Mouse (Mus musculus): ENCODE measurements at regions not wholly inside any gene's neighbourhood (a gene's known extent, or its start where the extent isn't known, plus 50 kb on each side); places are given as distances from the start of the nearest gene placed in this dataset.
A peak's percentile ranks its signal among the peaks of the same experiment; 100 is the strongest.

- H3K27me3 ChIP-seq = peaks cover 43% of the 10 kb centered on the region
- no peak overlapping the region for H3K9ac ChIP-seq
- ATAC-seq = peak; percentile 94
- WGBS = 4% methylated on average over 12 of the region's 12 CpGs
- H3K4me2 ChIP-seq = no peak overlapping the region
- no peak overlapping the region for H3K4me3 ChIP-seq
- no peaks in the 10 kb centered on the region for H3K9me3 ChIP-seq (replicated peaks)
- peak overlapping the region; percentile 57 for H3K27ac ChIP-seq
- H3K36me3 ChIP-seq (ENCODE audit: poor library complexity, severe bottlenecking) = no peaks in the 10 kb centered on the region
- H3K4me1 ChIP-seq = peaks cover 39% of the 10 kb centered on the region
These were observed 132.0 kb upstream of the Zdhhc25 start for GRCm38 (mm10) chr15:88468107-88468506.

DNA sequence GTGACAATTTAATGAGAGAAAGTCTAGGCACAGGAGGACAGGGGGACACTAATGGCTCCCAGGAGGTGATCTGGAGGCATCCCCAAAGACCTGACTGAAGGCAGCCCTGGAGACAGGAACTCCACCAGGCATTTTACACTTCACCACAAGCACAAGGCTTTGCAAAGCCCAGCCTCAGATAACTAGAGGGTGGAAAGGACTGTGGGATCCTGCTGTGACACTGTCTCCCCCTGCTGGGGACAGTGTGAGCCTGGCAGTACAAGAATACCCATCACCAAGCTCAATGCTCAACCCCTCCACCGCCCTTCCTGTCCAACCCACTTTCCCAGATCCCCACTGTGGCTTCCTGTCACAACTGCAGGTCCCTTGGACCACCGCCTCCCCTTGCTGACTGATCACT is 131.3 kb upstream of the Zdhhc25 start:
- Histone ChIP-seq H3K9me3 (replicated peaks) (no peaks in the 10 kb centered on the region), H3K4me3 (no peak overlapping the region), H3K27ac (peak overlapping the region; percentile 6; the same call in 1 of the 2 replicates), H3K4me2 (no peak overlapping the region), H3K27me3 (peaks cover 43% of the 10 kb centered on the region), H3K36me3 (ENCODE audit: poor library complexity, severe bottlenecking) (no peaks in the 10 kb centered on the region), H3K9ac (no peak overlapping the region), H3K4me1 (peaks cover 43% of the 10 kb centered on the region)
- ATAC-seq = peak; percentile 80
- 35% methylated on average over 2 of the region's 2 CpGs for WGBS

- Histone ChIP-seq H3K36me3 (ENCODE audit: poor library complexity, severe bottlenecking) (no peaks in the 10 kb centered on the region), H3K4me3 (no peak overlapping the region), H3K9me3 (replicated peaks) (no peaks in the 10 kb centered on the region), H3K9ac (no peak overlapping the region), H3K27me3 (peaks cover 48% of the 10 kb centered on the region), H3K4me1 (peaks cover 43% of the 10 kb centered on the region), H3K4me2 (no peak overlapping the region), H3K27ac (no peak overlapping the region)
- WGBS = 76% methylated on average over 15 of the region's 15 CpGs
- peak; percentile 46 for ATAC-seq
These were observed 130.3 kb upstream of the Zdhhc25 start for GRCm38 (mm10) chr15:88469508-88470455.

GRCm38 (mm10) chr15:88472351-88473100 is 127.6 kb upstream of the Zdhhc25 start:
- 34% methylated on average over 18 of the region's 18 CpGs for WGBS
- no peak for ATAC-seq
- H3K36me3 ChIP-seq (ENCODE audit: poor library complexity, severe bottlenecking) = no peaks in the 10 kb centered on the region

GRCm38 (mm10) chr15:88473221-88473620 is 126.9 kb upstream of the Zdhhc25 start:
- 41% methylated on average over 5 of the region's 5 CpGs for WGBS
- H3K9ac ChIP-seq = no peak overlapping the region
- no peaks in the 10 kb centered on the region for H3K36me3 ChIP-seq (ENCODE audit: poor library complexity, severe bottlenecking)
- no peak for ATAC-seq
- no peak overlapping the region for H3K27ac ChIP-seq
- peaks cover 42% of the 10 kb centered on the region for H3K27me3 ChIP-seq
- H3K9me3 ChIP-seq (replicated peaks) = no peaks in the 10 kb centered on the region
- no peak overlapping the region for H3K4me3 ChIP-seq
- no peak overlapping the region for H3K4me2 ChIP-seq
- H3K4me1 ChIP-seq = peaks cover 34% of the 10 kb centered on the region

More at GRCm38 (mm10) chr15:88472351-88473100, 127.6 kb upstream of the Zdhhc25 start:
- peaks cover 42% of the 10 kb centered on the region for H3K27me3 ChIP-seq
- H3K9ac ChIP-seq = no peak overlapping the region
- H3K4me1 ChIP-seq = peaks cover 41% of the 10 kb centered on the region
- H3K4me3 ChIP-seq = no peak overlapping the region
- no peaks in the 10 kb centered on the region for H3K9me3 ChIP-seq (replicated peaks)
- no peak overlapping the region for H3K4me2 ChIP-seq
- H3K27ac ChIP-seq = no peak overlapping the region

GRCm38 (mm10) chr15:88483471-88483870 is 116.6 kb upstream of the Zdhhc25 start:
- H3K27ac ChIP-seq = no peak overlapping the region
- no peaks in the 10 kb centered on the region for H3K9me3 ChIP-seq (replicated peaks)
- 86% methylated on average over 6 of the region's 6 CpGs for WGBS
- H3K9ac ChIP-seq = no peak overlapping the region
- ATAC-seq = no peak
- no peak overlapping the region for H3K4me3 ChIP-seq
- H3K36me3 ChIP-seq (ENCODE audit: poor library complexity, severe bottlenecking) = no peaks in the 10 kb centered on the region
- no peak overlapping the region for H3K4me2 ChIP-seq
- no peaks in the 10 kb centered on the region for H3K4me1 ChIP-seq
- no peaks in the 10 kb centered on the region for H3K27me3 ChIP-seq

- no peak overlapping the region for H3K9ac ChIP-seq
- no peak overlapping the region for H3K4me2 ChIP-seq
- no peak for ATAC-seq
- peaks cover 9% of the 10 kb centered on the region; the same call in 1 of the 2 replicates for H3K4me1 ChIP-seq
- H3K36me3 ChIP-seq (ENCODE audit: poor library complexity, severe bottlenecking) = no peaks in the 10 kb centered on the region
- no peaks in the 10 kb centered on the region for H3K27me3 ChIP-seq
- H3K4me3 ChIP-seq = no peak overlapping the region
- whole genome bisulfite sequencing = 86% methylated on average over 7 of the region's 7 CpGs
- no peak overlapping the region for H3K27ac ChIP-seq
- no peaks in the 10 kb centered on the region for H3K9me3 ChIP-seq (replicated peaks)
These were observed 110.4 kb upstream of the Zdhhc25 start for GRCm38 (mm10) chr15:88489715-88490114.

GRCm38 (mm10) chr15:88490316-88491090 is 109.6 kb upstream of the Zdhhc25 start:
- Histone ChIP-seq H3K27ac (no peak overlapping the region), H3K9ac (no peak overlapping the region), H3K4me2 (no peak overlapping the region), H3K9me3 (replicated peaks) (no peaks in the 10 kb centered on the region), H3K27me3 (no peaks in the 10 kb centered on the region), H3K36me3 (ENCODE audit: poor library complexity, severe bottlenecking) (no peaks in the 10 kb centered on the region), H3K4me1 (peaks cover 9% of the 10 kb centered on the region; the same call in 1 of the 2 replicates), H3K4me3 (no peak overlapping the region)
- 33% methylated on average over 12 of the region's 12 CpGs for WGBS
- ATAC-seq = no peak

DNA sequence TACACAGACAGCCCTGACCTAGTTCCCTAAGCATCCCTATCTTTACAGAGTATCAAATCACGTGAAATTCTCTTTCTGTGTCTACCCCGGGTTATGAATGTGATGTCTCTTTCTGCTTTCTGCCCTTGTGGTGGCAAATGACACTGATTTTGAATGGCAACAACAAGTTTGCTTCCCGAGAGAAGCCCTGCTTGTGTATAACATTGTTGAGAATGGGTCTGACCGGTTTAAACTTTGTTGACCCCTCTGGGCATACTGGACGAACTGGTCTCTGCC is 109.1 kb upstream of the Zdhhc25 start:
- Histone ChIP-seq H3K4me1 (peaks cover 9% of the 10 kb centered on the region; the same call in 1 of the 2 replicates), H3K4me3 (no peak overlapping the region), H3K9me3 (replicated peaks) (no peaks in the 10 kb centered on the region), H3K4me2 (no peak overlapping the region), H3K36me3 (ENCODE audit: poor library complexity, severe bottlenecking) (no peaks in the 10 kb centered on the region), H3K27me3 (no peaks in the 10 kb centered on the region), H3K9ac (no peak overlapping the region), H3K27ac (no peak overlapping the region)
- 61% methylated on average over 5 of the region's 5 CpGs for WGBS
- ATAC-seq = no peak

DNA sequence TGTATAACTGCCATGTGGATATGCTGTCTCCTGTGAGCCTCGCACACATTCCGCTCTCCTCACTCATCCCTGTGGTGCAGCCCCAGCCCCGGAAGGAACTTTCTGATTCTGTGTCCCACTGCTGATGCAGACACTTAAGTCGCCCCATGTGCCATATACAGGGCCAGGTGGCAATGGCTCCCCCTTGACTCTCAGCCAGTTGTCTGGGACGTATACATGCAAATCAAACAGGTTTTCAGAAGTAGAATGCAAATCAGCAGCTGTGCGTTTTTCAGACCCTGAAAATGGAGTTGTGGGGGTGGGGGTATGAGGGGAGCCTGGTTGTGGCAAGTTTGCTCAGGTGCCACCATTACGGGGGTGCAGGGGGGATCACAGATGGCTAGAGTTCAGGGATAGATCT is 102.1 kb upstream of the Zdhhc25 start:
- Histone ChIP-seq H3K4me1 (no peaks in the 10 kb centered on the region), H3K4me3 (no peak overlapping the region)

DNA sequence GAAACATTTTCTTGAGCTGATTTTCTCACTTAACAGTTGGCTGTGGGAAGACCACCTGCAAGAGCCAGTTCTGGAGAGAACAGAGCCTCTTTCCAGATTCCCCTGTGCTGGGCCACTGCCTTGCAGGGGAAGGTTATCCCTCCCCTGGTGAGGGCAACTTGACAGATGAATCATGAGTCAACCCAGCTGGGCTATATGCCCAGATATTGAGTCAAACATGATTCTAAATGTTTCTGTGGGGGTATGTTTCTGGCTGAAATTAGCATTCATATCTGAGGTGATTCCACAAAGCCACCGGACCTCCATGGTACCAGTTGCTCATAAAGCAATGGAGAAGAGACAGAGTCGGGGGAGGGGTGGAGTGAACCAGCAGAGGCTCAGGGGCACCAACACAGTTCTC is 97.8 kb upstream of the Zdhhc25 start:
- WGBS = 92% methylated on average over 2 of the region's 2 CpGs
- H3K9me3 ChIP-seq (replicated peaks) = no peaks in the 10 kb centered on the region
- H3K9ac ChIP-seq = no peak overlapping the region
- H3K36me3 ChIP-seq (ENCODE audit: poor library complexity, severe bottlenecking) = no peaks in the 10 kb centered on the region
- no peak overlapping the region for H3K4me2 ChIP-seq
- no peak for ATAC-seq
- H3K4me1 ChIP-seq = 0 out of 2 replicates have a peak, but pooled peaks cover 6% of the 10 kb centered on the region
- no peaks in the 10 kb centered on the region for H3K27me3 ChIP-seq
- H3K4me3 ChIP-seq = no peak overlapping the region
- H3K27ac ChIP-seq = no peak overlapping the region

More for the DNA sequence above, 102.1 kb upstream of the Zdhhc25 start:
- Histone ChIP-seq H3K9me3 (replicated peaks) (no peaks in the 10 kb centered on the region), H3K36me3 (ENCODE audit: poor library complexity, severe bottlenecking) (no peaks in the 10 kb centered on the region), H3K4me2 (no peak overlapping the region), H3K27me3 (no peaks in the 10 kb centered on the region), H3K9ac (no peak overlapping the region), H3K27ac (no peak overlapping the region)
- ATAC-seq = no peak
- WGBS = 84% methylated on average over 7 of the region's 7 CpGs

DNA sequence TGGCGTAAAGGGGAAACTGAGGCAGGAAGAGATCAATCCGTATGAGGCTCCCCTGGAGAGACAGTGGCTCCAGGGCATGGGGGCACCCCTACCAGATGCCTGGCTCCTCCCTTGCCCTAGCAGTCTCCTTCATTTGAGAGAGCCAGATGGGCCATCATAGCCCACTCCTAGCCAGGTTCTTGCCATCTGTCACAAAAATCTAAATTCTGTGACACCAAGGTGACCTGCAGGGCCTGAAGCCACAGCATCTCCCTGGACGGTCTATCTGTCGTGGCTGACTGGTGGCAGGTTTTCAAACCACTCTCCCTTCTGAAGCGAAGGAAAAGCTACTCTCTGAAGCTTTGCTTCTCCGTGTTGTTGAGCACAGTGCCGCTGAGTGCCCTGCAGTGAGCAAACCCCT is 96.2 kb upstream of the Zdhhc25 start:
- Histone ChIP-seq H3K27me3 (no peaks in the 10 kb centered on the region), H3K36me3 (ENCODE audit: poor library complexity, severe bottlenecking) (no peaks in the 10 kb centered on the region), H3K4me1 (0 out of 2 replicates have a peak, but pooled peaks cover 6% of the 10 kb centered on the region), H3K27ac (no peak overlapping the region), H3K4me2 (no peak overlapping the region), H3K9ac (no peak overlapping the region), H3K9me3 (replicated peaks) (no peaks in the 10 kb centered on the region), H3K4me3 (no peak overlapping the region)
- WGBS = 87% methylated on average over 7 of the region's 7 CpGs
- ATAC-seq = no peak
